Mouse (Mus musculus): Measurements from ENCODE around the gene Fam229a. TPM values are rescaled to one million over a fixed set of nuclear protein-coding genes. Genes with fewer than 3 reads are reported as not detected.
A peak's percentile ranks its signal among the peaks of the same experiment; 100 is the strongest.

Fam229a gene
- total and polyA plus RNA-seq, 3 experiments: 0.45 TPM; not detected in 2

- no peak overlapping the region for H3K9ac ChIP-seq (ENCODE audit: low read depth, low read length)
Observed at GRCm38 (mm10) chr4:129511413-129512096, 20.6 kb downstream of the Fam229a start.

DNA sequence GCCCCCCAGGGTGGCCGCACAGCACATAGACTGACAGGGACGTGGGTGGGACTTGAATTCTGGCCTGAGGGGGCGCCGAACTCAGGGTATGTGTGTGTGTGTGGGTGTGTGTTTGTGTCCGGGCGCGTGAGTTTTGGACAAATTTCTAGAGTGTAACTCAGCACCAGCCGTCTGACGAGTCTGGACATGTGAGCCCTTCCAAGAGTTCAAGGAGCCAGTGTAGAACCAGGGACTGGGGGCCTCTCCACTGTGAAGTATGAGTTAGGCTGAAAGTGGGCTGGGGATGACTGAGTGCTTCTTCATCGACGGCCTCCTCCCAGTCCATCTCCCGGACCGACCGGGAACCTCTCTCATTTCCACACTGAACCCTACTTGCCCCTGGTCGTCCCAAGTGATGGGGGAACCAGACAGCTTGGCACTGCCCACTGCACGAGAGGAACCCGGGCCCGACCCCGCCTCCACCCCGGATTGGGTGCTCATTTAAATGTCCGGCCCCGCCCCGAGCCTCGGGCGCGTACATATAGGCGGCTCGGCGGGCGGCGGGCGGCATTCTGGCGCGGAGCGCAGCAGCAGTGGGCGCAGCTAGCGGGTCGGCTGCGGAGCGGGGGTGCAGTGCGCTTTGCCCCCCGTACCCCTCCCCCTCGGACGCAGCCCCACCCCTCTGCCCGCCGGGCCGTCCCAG is 22.2 kb downstream of the Fam229a start, which contains the start of gene Marcksl1:
Gene Marcksl1 (plus strand): TSS at position 496 of the 682 bp plus-strand sequence.
- Histone ChIP-seq H3K27ac (peak within 1 kb of the TSS; percentile 60; the same call in 1 of the 2 replicates), H3K79me2 (replicated peaks; ENCODE audit: control insufficient read depth, insufficient read depth, low read length) (no peaks in the 10 kb centered on the region), H3K9ac (ENCODE audit: low read depth, low read length) (peak within 1 kb of the TSS; percentile 79), H3K27me3 (ENCODE audit: control insufficient read depth, insufficient read depth, low read length) (no peaks in the 10 kb centered on the region), H3K4me3 (peak within 1 kb of the TSS; percentile 62), H3K4me1 (ENCODE audit: control insufficient read depth, insufficient read depth, low read length) (peaks cover 2% of the 10 kb centered on the region; the same call in 1 of the 2 replicates), H3K36me3 (ENCODE audit: control insufficient read depth, insufficient read depth, low read length) (no peaks in the 10 kb centered on the region)
- WGBS: 13% methylated on average over 47 of the region's 47 CpGs
- DNase-seq: peak; percentile 84 to 88
- intact Hi-C loops (cut with DNase I): no loop called here
- no peak for TF ChIP-seq EP300 (IDR thresholded peaks at IDR 0.05; ENCODE audit: insufficient read depth, low read depth, low read length)
- TF ChIP-seq POLR2A (IDR thresholded peaks at IDR 0.05; ENCODE audit: insufficient read depth, low read depth, low read length): peak; percentile 55; the same call in 1 of the 2 replicates

More at GRCm38 (mm10) chr4:129511413-129512096, 20.6 kb downstream of the Fam229a start:
- intact Hi-C loops (cut with DNase I): no loop called here
- WGBS: 69% methylated on average over 6 of the region's 6 CpGs
- TF ChIP-seq EP300 (IDR thresholded peaks at IDR 0.05; ENCODE audit: insufficient read depth, low read depth, low read length) (no peak), CTCF (IDR thresholded peaks at IDR 0.05) (no peak), POLR2A (IDR thresholded peaks at IDR 0.05; ENCODE audit: insufficient read depth, low read depth, low read length) (no peak)
- H3K4me1 ChIP-seq (ENCODE audit: control insufficient read depth, insufficient read depth, low read length): peaks cover 6% of the 10 kb centered on the region
- DNase-seq: no peak
- H3K4me3 ChIP-seq: no peak overlapping the region
- no peaks in the 10 kb centered on the region for H3K36me3 ChIP-seq (ENCODE audit: control insufficient read depth, insufficient read depth, low read length)
- H3K27me3 ChIP-seq (ENCODE audit: control insufficient read depth, insufficient read depth, low read length): no peaks in the 10 kb centered on the region
- no peak overlapping the region for H3K27ac ChIP-seq
- H3K79me2 ChIP-seq (replicated peaks; ENCODE audit: control insufficient read depth, insufficient read depth, low read length): no peaks in the 10 kb centered on the region

- Histone ChIP-seq H3K27ac (peak overlapping the region; percentile 60; the same call in 1 of the 2 replicates), H3K4me3 (peak overlapping the region; percentile 62), H3K4me1 (ENCODE audit: control insufficient read depth, insufficient read depth, low read length) (no peaks in the 10 kb centered on the region), H3K9ac (ENCODE audit: low read depth, low read length) (peak overlapping the region; percentile 79), H3K79me2 (replicated peaks; ENCODE audit: control insufficient read depth, insufficient read depth, low read length) (no peaks in the 10 kb centered on the region), H3K36me3 (ENCODE audit: control insufficient read depth, insufficient read depth, low read length) (no peaks in the 10 kb centered on the region), H3K27me3 (ENCODE audit: control insufficient read depth, insufficient read depth, low read length) (no peaks in the 10 kb centered on the region)
- WGBS: under 1% methylated on average over 51 of the region's 57 CpGs
- no peak for TF ChIP-seq CTCF (IDR thresholded peaks at IDR 0.05)
- no peak for TF ChIP-seq EP300 (IDR thresholded peaks at IDR 0.05; ENCODE audit: insufficient read depth, low read depth, low read length)
- TF ChIP-seq POLR2A (IDR thresholded peaks at IDR 0.05; ENCODE audit: insufficient read depth, low read depth, low read length): no peak
- DNase-seq: no peak
- intact Hi-C loops (cut with DNase I): loop anchor here (2.0 kb wide), 1 partner anchor 13 kb away; no protein-coding TSS in a partner anchor
Observed at GRCm38 (mm10) chr4:129513891-129514290, 22.9 kb downstream of the Fam229a start.

DNA sequence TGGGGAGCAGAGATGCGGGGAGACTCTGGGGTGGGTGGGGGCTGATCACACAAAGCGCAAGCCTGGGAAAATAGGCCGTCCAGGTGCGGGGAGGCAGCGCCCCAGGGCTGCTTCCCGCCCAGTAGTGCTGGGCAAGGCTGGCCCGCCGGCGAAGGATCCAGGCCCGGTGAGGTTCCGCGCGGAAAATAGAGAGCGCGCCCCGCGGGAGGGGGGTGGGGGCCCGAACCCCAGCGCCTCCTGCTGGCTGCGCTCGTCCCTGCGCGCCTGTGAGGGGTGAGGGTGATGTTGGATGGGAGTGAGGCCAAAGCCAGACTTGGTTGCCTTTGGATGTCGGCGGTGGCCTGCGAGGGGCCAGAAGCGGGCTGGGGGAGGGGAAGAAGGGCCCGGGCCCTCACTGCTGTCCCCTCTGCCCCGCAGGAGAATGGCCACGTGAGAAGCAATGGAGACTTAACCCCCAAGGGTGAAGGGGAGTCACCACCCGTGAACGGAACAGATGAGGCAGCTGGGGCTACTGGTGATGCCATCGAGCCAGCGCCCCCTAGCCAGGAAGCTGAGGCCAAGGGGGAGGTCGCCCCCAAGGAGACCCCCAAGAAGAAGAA is 23.4 kb downstream of the Fam229a start:
- Histone ChIP-seq H3K79me2 (replicated peaks; ENCODE audit: control insufficient read depth, insufficient read depth, low read length) (no peaks in the 10 kb centered on the region), H3K36me3 (ENCODE audit: control insufficient read depth, insufficient read depth, low read length) (no peaks in the 10 kb centered on the region; the same call in 1 of the 2 replicates), H3K9ac (ENCODE audit: low read depth, low read length) (peak overlapping the region; percentile 79), H3K27me3 (ENCODE audit: control insufficient read depth, insufficient read depth, low read length) (no peaks in the 10 kb centered on the region), H3K4me3 (peak overlapping the region; percentile 62), H3K27ac (no peak overlapping the region), H3K4me1 (ENCODE audit: control insufficient read depth, insufficient read depth, low read length) (no peaks in the 10 kb centered on the region)
- peak; percentile 81 for TF ChIP-seq CTCF (IDR thresholded peaks at IDR 0.05)
- TF ChIP-seq POLR2A (IDR thresholded peaks at IDR 0.05; ENCODE audit: insufficient read depth, low read depth, low read length): no peak
- peak; percentile 60 to 76 for DNase-seq
- intact Hi-C loops (cut with DNase I): loop anchor here (2.0 kb wide), 1 partner anchor 14 kb away; no protein-coding TSS in a partner anchor
- WGBS: 3% methylated on average over 35 of the region's 35 CpGs

DNA sequence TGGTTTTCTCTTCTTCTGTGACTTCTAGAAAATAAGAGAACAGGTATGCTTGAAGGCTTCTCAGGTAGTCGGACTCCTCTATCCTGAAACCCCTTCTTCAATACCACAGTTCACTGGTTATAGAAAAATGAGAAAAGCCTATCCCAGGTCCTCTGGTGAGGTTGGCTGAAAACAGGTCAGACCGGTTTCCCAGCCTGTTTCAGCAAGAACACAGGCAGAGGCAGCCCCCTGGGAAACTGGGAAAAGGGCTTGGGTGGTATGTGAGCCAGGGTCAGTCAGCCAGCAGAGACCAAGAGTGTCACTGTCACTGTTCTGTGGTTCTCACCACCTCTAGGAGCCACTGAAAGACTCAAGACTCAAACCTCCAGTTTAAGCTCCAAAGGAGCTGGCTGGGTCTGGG is 25.9 kb downstream of the Fam229a start:
- H3K36me3 ChIP-seq (ENCODE audit: control insufficient read depth, insufficient read depth, low read length): no peaks in the 10 kb centered on the region; the same call in 1 of the 2 replicates
- H3K4me3 ChIP-seq: no peak overlapping the region
- TF ChIP-seq POLR2A (IDR thresholded peaks at IDR 0.05; ENCODE audit: insufficient read depth, low read depth, low read length) (no peak), CTCF (IDR thresholded peaks at IDR 0.05) (no peak), EP300 (IDR thresholded peaks at IDR 0.05; ENCODE audit: insufficient read depth, low read depth, low read length) (no peak)
- H3K27ac ChIP-seq: no peak overlapping the region
- H3K27me3 ChIP-seq (ENCODE audit: control insufficient read depth, insufficient read depth, low read length): no peaks in the 10 kb centered on the region
- WGBS: 68% methylated on average over 2 of the region's 2 CpGs
- no peaks in the 10 kb centered on the region for H3K4me1 ChIP-seq (ENCODE audit: control insufficient read depth, insufficient read depth, low read length)
- H3K79me2 ChIP-seq (replicated peaks; ENCODE audit: control insufficient read depth, insufficient read depth, low read length): no peaks in the 10 kb centered on the region
- no peak for DNase-seq
- intact Hi-C loops (cut with DNase I): no loop called here
- no peak overlapping the region for H3K9ac ChIP-seq (ENCODE audit: low read depth, low read length)

All from heart, adult 2 months (tissue).